Mouse (Mus musculus) embryo, embryonic 11.5 days (tissue): ENCODE results near the gene Klhl2.

ENCODE experiments used
- DNase-seq: peaks from one replicate; pipeline ENCODE4 v3.0.0-alpha.2; 2012; ENCODE audit warnings: low read depth, low spot score

Klhl2 gene

GRCm38 (mm10) chr8:64692651-64693201, 157.1 kb downstream of the Klhl2 start, which contains the start of gene Cpe:
Cpe (minus strand) TSS chr8:64693054.
- peak; percentile 78 for DNase-seq

DNA sequence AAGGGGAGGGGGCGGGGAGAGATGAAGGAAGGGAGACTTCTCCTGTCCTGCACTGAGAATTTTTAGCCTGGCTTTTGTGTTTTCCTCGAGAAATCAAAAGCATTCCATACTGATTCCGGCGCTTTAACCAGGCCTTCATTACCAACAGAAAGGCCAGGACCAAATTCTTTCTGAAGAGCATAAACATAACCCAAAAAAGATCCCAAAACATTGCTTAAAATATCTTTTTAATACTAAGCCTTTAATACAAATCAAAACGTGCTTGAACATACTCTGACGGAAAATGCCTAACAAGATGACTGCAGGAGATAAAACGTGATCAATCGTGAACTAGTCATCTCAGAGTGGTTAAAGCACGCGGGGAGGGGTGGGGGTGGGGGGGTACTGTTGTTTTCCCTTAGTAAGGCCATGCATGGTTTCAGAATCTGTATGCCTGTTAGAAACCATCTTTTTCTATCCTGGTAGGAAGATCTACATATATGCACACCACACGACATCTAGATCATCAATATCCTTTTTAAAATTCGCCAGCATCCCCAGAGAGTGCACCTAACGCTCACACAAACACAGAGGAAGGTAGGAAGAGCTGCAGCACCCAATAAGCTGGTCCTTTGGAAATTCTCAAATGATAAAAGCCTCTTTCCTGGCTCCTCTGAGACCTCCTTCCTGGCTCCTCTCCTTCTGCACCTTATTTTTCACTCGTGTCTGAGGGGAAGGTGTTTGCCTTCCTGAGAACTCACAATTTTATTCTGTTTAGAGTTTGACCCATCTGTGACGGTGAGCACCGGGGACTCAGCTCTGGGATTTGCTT, 158.0 kb downstream of the Klhl2 start:
- DNase-seq = no peak

- no peak for DNase-seq
Measured at GRCm38 (mm10) chr8:64690845-64691244, 159.0 kb downstream of the Klhl2 start.

DNA sequence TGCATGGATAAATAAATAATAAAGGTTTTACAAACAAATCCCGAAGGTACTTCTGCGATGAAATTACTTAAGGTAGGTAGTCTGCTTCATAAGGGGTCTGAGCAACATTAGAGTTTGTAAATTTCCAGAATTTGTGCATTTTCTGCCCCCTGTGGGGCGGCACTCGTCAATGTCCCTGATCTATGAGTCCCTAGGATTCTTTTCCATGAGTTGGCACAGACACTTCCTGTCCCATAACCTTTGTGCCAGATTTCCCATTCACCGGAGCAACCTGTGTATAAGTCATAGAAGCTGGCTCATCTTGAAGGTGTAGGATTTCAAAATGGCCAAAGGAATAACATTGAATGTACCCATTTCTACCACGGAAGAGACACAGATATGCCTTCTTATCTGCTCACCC, 159.5 kb downstream of the Klhl2 start:
- DNase-seq = no peak
